Mouse (Mus musculus) kidney, postnatal 0 days (tissue): ENCODE data around the gene Cog4. TPM values are rescaled to one million over a fixed set of nuclear protein-coding genes. Genes with fewer than 3 reads are reported as not detected.
"Not testable (repeated sequence)": the region's sequence is repeated elsewhere in the genome, so short reads cannot be mapped to it uniquely, and the experiment has no call there.

ENCODE experiments used
- ATAC-seq: fragments of 200-750 bp; cut with Nextera tagmentation; replicated peaks from 2 replicates; pipeline ENCODE4 v1.8.0; 2017; ENCODE audit warnings: low read depth, moderate number of reproducible peaks, moderate TSS enrichment, moderate library complexity; ENCODE audit not compliant: low FRiP score
- DNase-seq: peaks from one replicate; pipeline ENCODE4 v3.0.0-alpha.2; 2016; ENCODE audit warnings: low spot score
- H3K27ac ChIP-seq: fragments of 300-500 bp; sonication (generic); 2 replicates; pipeline ENCODE4 v1.5.1; 2014; ENCODE audit warnings: mild to moderate bottlenecking
- H3K27me3 ChIP-seq: fragments of 300-500 bp; sonication (generic); 2 replicates; pipeline ENCODE4 v1.6.1; 2014; ENCODE audit warnings: low read length, mixed read lengths; ENCODE audit not compliant: insufficient read depth
- H3K36me3 ChIP-seq: fragments of 300-500 bp; sonication (generic); 2 replicates; pipeline ENCODE4 v1.6.1; 2014; ENCODE audit warnings: low read length, mixed read lengths; ENCODE audit not compliant: insufficient read depth
- H3K4me1 ChIP-seq: fragments of 300-500 bp; sonication (generic); replicated peaks from 2 replicates; pipeline ENCODE4 v1.6.1; 2014; ENCODE audit warnings: antibody characterized with exemption, low read length, mixed read lengths; ENCODE audit not compliant: insufficient read depth
- H3K4me2 ChIP-seq: fragments of 300-500 bp; sonication (generic); 2 replicates; pipeline ENCODE4 v1.6.1; 2014; ENCODE audit warnings: mild to moderate bottlenecking, low read length, moderate library complexity, mixed read lengths
- H3K4me3 ChIP-seq: fragments of 300-500 bp; sonication (generic); replicated peaks from 2 replicates; pipeline ENCODE4 v1.5.1; 2014; ENCODE audit warnings: low read depth, low read length
- H3K9ac ChIP-seq: fragments of 300-500 bp; sonication (generic); 2 replicates; pipeline ENCODE4 v1.6.1; 2014; ENCODE audit warnings: low read depth, low read length
- H3K9me3 ChIP-seq: fragments of 300-500 bp; sonication (generic); replicated peaks from 2 replicates; pipeline ENCODE4 v1.6.1; 2016; ENCODE audit warnings: low read length, inconsistent platforms, mixed read lengths
- CTCF ChIP-seq: IDR thresholded peaks from 2 replicates; pipeline ENCODE4 v1.5.1; 2016; ENCODE audit warnings: antibody characterized with exemption, low read depth, mild to moderate bottlenecking, moderate library complexity
- WGBS: fragments of 180-500 bp; shearing (Covaris S2); extraction: QIAGEN DNeasy Blood & Tissue Kit; methylation state at CpG from one replicate; pipeline ENCODE4 v1.1.7; 2014; 5-methylcytosine and 5-hydroxymethylcytosine counted together
- polyA plus RNA-seq: library from polyadenylated mRNA; unstranded; fragments of >200 nt; fragmentation: Nextera tagmentation; extraction: Ambion mirVana; gene quantifications from 2 replicates; pipeline ENCODE4 v1.2.1, GENCODE M21; 2015

Cog4 gene
- polyA plus RNA-seq, 1 experiment from 2014 or later: 47.2 TPM

GRCm38 (mm10) chr8:110845821-110846404 lies 487 bp upstream of the Cog4 start:
- H3K4me1 ChIP-seq: 0 out of 2 replicates have a peak, but pooled peaks cover 6% of the 10 kb centered on the region
- ATAC-seq (no peak), DNase-seq (peak; percentile 76)
- H3K27me3 ChIP-seq: no peaks in the 10 kb centered on the region
- H3K9me3 ChIP-seq: no peaks in the 10 kb centered on the region
- H3K27ac ChIP-seq: peak overlapping the region; percentile 92
- H3K9ac ChIP-seq: peak overlapping the region; percentile 95
- H3K4me2 ChIP-seq: peak overlapping the region; percentile 81
- peak overlapping the region; percentile 75 for H3K4me3 ChIP-seq
- WGBS: under 1% methylated on average over 17 of the region's 17 CpGs
- H3K36me3 ChIP-seq: peaks cover 42% of the 10 kb centered on the region
- no peak for TF ChIP-seq CTCF

GRCm38 (mm10) chr8:110847171-110847549 lies 760 bp downstream of the Cog4 start:
- DNase-seq: no peak
- WGBS: under 1% methylated on average over 13 of the region's 13 CpGs
- Histone ChIP-seq H3K27ac (peak overlapping the region; percentile 92), H3K4me3 (peak overlapping the region; percentile 75), H3K27me3 (no peaks in the 10 kb centered on the region), H3K9me3 (no peaks in the 10 kb centered on the region), H3K36me3 (peaks cover 45% of the 10 kb centered on the region), H3K4me1 (0 out of 2 replicates have a peak, but pooled peaks cover 6% of the 10 kb centered on the region), H3K9ac (peak overlapping the region; percentile 95), H3K4me2 (peak overlapping the region; percentile 81)
- no peak for TF ChIP-seq CTCF
- ATAC-seq: peak; percentile 18; the same call in 1 of the 2 replicates

- peak overlapping the region; percentile 75 for H3K4me3 ChIP-seq
- no peak for TF ChIP-seq CTCF
- 50% methylated on average over 14 of the region's 14 CpGs for WGBS
- peaks cover 43% of the 10 kb centered on the region for H3K36me3 ChIP-seq
- no peak for DNase-seq
- H3K27ac ChIP-seq: no peak overlapping the region
- peak overlapping the region; percentile 81 for H3K4me2 ChIP-seq
- H3K9me3 ChIP-seq: no peaks in the 10 kb centered on the region
- H3K27me3 ChIP-seq: no peaks in the 10 kb centered on the region
- no peak for ATAC-seq
- H3K9ac ChIP-seq: peak overlapping the region; percentile 95
- 0 out of 2 replicates have a peak, but pooled peaks cover 6% of the 10 kb centered on the region for H3K4me1 ChIP-seq
Measured at GRCm38 (mm10) chr8:110847645-110848495, 1.5 kb downstream of the Cog4 start.

GRCm38 (mm10) chr8:110851186-110851585 lies 4.8 kb downstream of the Cog4 start:
- WGBS: 93% methylated on average over 10 of the region's 10 CpGs
- H3K36me3 ChIP-seq: peaks cover 45% of the 10 kb centered on the region
- DNase-seq: no peak

GRCm38 (mm10) chr8:110856073-110856472 lies 9.7 kb downstream of the Cog4 start:
- 86% methylated on average over 4 of the region's 4 CpGs for WGBS
- ATAC-seq, H3K27me3 ChIP-seq, H3K27ac ChIP-seq, H3K9ac ChIP-seq, DNase-seq, H3K4me3 ChIP-seq, H3K9me3 ChIP-seq, H3K4me2 ChIP-seq, H3K4me1 ChIP-seq: not testable (repeated sequence)
- H3K36me3 ChIP-seq: peaks cover 71% of the 10 kb centered on the region

More at GRCm38 (mm10) chr8:110851186-110851585, 4.8 kb downstream of the Cog4 start:
- no peak overlapping the region for H3K9ac ChIP-seq
- no peak overlapping the region for H3K27ac ChIP-seq
- no peak for ATAC-seq
- H3K27me3 ChIP-seq: no peaks in the 10 kb centered on the region
- no peaks in the 10 kb centered on the region for H3K9me3 ChIP-seq
- H3K4me2 ChIP-seq: no peak overlapping the region
- TF ChIP-seq CTCF: no peak
- 0 out of 2 replicates have a peak, but pooled peaks cover 6% of the 10 kb centered on the region for H3K4me1 ChIP-seq
- H3K4me3 ChIP-seq: no peak overlapping the region

GRCm38 (mm10) chr8:110856760-110857461 lies 10.5 kb downstream of the Cog4 start:
- Histone ChIP-seq H3K4me1 (no peaks in the 10 kb centered on the region), H3K9me3 (no peaks in the 10 kb centered on the region), H3K4me2 (no peak overlapping the region), H3K27me3 (no peaks in the 10 kb centered on the region), H3K27ac (no peak overlapping the region), H3K36me3 (peaks cover 67% of the 10 kb centered on the region), H3K9ac (no peak overlapping the region), H3K4me3 (no peak overlapping the region)
- TF ChIP-seq CTCF: peak; percentile 54
- 89% methylated on average over 4 of the region's 5 CpGs for WGBS
- ATAC-seq (no peak), DNase-seq (peak; percentile 24)
